Mouse (Mus musculus): ENCODE measurements at regions not wholly inside any gene's neighbourhood (a gene's known extent, or its start where the extent isn't known, plus 50 kb on each side); places are given as distances from the start of the nearest gene placed in this dataset.
A peak's percentile ranks its signal among the peaks of the same experiment; 100 is the strongest.

GRCm38 (mm10) chr2:105544099-105544498 lies 124.6 kb upstream of the Pax6 start:
- H3K9me3 ChIP-seq, result no peaks in the 10 kb centered on the region
- no peak overlapping the region for H3K9ac ChIP-seq
- H3K4me2 ChIP-seq, result no peak overlapping the region
- no peaks in the 10 kb centered on the region for H3K4me1 ChIP-seq (replicated peaks)
- H3K27ac ChIP-seq (replicated peaks), result no peak overlapping the region
- WGBS, result 72% methylated on average over 13 of the region's 13 CpGs
- no peaks in the 10 kb centered on the region for H3K27me3 ChIP-seq
- no peak overlapping the region for H3K4me3 ChIP-seq
- ATAC-seq (ENCODE audit: low FRiP score, low read depth), result no peak
- no peaks in the 10 kb centered on the region for H3K36me3 ChIP-seq

GRCm38 (mm10) chr2:105552092-105552491 lies 116.6 kb upstream of the Pax6 start:
- no peak overlapping the region for H3K9ac ChIP-seq
- no peak overlapping the region for H3K4me3 ChIP-seq
- no peaks in the 10 kb centered on the region for H3K4me1 ChIP-seq (replicated peaks)
- ATAC-seq (ENCODE audit: low FRiP score, low read depth), result peak; percentile 38; the same call in 1 of the 2 replicates
- no peak overlapping the region for H3K4me2 ChIP-seq
- 61% methylated on average over 2 of the region's 2 CpGs for WGBS
- no peaks in the 10 kb centered on the region for H3K36me3 ChIP-seq
- H3K27ac ChIP-seq (replicated peaks), result no peak overlapping the region
- H3K9me3 ChIP-seq, result no peaks in the 10 kb centered on the region
- no peaks in the 10 kb centered on the region for H3K27me3 ChIP-seq

GRCm38 (mm10) chr2:105586782-105587181 lies 81.9 kb upstream of the Pax6 start:
- 0 out of 2 replicates have a peak, but pooled peaks have one; percentile 42 for ATAC-seq (ENCODE audit: low FRiP score, low read depth)
- H3K4me3 ChIP-seq, result no peak overlapping the region
- no peak overlapping the region for H3K4me2 ChIP-seq
- H3K36me3 ChIP-seq, result no peaks in the 10 kb centered on the region
- WGBS, result 18% methylated on average over 2 of the region's 2 CpGs
- H3K4me1 ChIP-seq (replicated peaks), result 0 out of 2 replicates have a peak, but pooled peaks cover 4% of the 10 kb centered on the region
- no peaks in the 10 kb centered on the region for H3K27me3 ChIP-seq
- H3K9ac ChIP-seq, result no peak overlapping the region
- no peaks in the 10 kb centered on the region for H3K9me3 ChIP-seq
- no peak overlapping the region for H3K27ac ChIP-seq (replicated peaks)

- Histone ChIP-seq H3K4me3 (no peak overlapping the region), H3K36me3 (no peaks in the 10 kb centered on the region), H3K27ac (replicated peaks) (no peak overlapping the region), H3K9me3 (no peaks in the 10 kb centered on the region), H3K4me2 (no peak overlapping the region), H3K9ac (no peak overlapping the region), H3K27me3 (no peaks in the 10 kb centered on the region), H3K4me1 (replicated peaks) (no peaks in the 10 kb centered on the region)
- 85% methylated on average over 2 of the region's 2 CpGs for WGBS
- no peak for ATAC-seq (ENCODE audit: low FRiP score, low read depth)
Measured at GRCm38 (mm10) chr2:105594131-105594530, 74.6 kb upstream of the Pax6 start.

- Histone ChIP-seq H3K4me2 (peak overlapping the region; percentile 13; the same call in 1 of the 2 replicates), H3K9ac (no peak overlapping the region), H3K4me3 (no peak overlapping the region), H3K36me3 (no peaks in the 10 kb centered on the region), H3K9me3 (no peaks in the 10 kb centered on the region), H3K4me1 (replicated peaks) (peaks cover 6% of the 10 kb centered on the region; the same call in 1 of the 2 replicates), H3K27me3 (peaks cover 14% of the 10 kb centered on the region), H3K27ac (replicated peaks) (0 out of 2 replicates have a peak overlapping the region, but pooled peaks have one; percentile 28)
- ATAC-seq (ENCODE audit: low FRiP score, low read depth), result peak; percentile 73
- WGBS, result 42% methylated on average over 11 of the region's 11 CpGs
Measured at GRCm38 (mm10) chr2:105604553-105605116, 64.1 kb upstream of the Pax6 start.

GRCm38 (mm10) chr2:105607969-105608538 lies 60.6 kb upstream of the Pax6 start:
- peaks cover 17% of the 10 kb centered on the region for H3K4me1 ChIP-seq (replicated peaks)
- WGBS, result 46% methylated on average over 8 of the region's 8 CpGs
- no peak overlapping the region for H3K4me3 ChIP-seq
- no peak overlapping the region for H3K27ac ChIP-seq (replicated peaks)
- H3K4me2 ChIP-seq, result no peak overlapping the region
- ATAC-seq (ENCODE audit: low FRiP score, low read depth), result peak; percentile 67
- H3K9ac ChIP-seq, result no peak overlapping the region
- H3K9me3 ChIP-seq, result no peaks in the 10 kb centered on the region
- H3K27me3 ChIP-seq, result peaks cover 24% of the 10 kb centered on the region
- no peaks in the 10 kb centered on the region for H3K36me3 ChIP-seq

- H3K4me1 ChIP-seq (replicated peaks), result peaks cover 17% of the 10 kb centered on the region
- H3K4me3 ChIP-seq, result no peak overlapping the region
- ATAC-seq (ENCODE audit: low FRiP score, low read depth), result no peak
- H3K27me3 ChIP-seq, result peaks cover 30% of the 10 kb centered on the region
- H3K27ac ChIP-seq (replicated peaks), result no peak overlapping the region
- no peak overlapping the region for H3K9ac ChIP-seq
- no peak overlapping the region for H3K4me2 ChIP-seq
- no peaks in the 10 kb centered on the region for H3K9me3 ChIP-seq
- WGBS, result 73% methylated on average over 7 of the region's 7 CpGs
- no peaks in the 10 kb centered on the region for H3K36me3 ChIP-seq
Measured at GRCm38 (mm10) chr2:105608756-105609155, 59.9 kb upstream of the Pax6 start.

GRCm38 (mm10) chr2:105611014-105611413 lies 57.7 kb upstream of the Pax6 start:
- Histone ChIP-seq H3K9me3 (no peaks in the 10 kb centered on the region), H3K9ac (no peak overlapping the region), H3K4me2 (no peak overlapping the region), H3K4me1 (replicated peaks) (peaks cover 14% of the 10 kb centered on the region), H3K4me3 (no peak overlapping the region), H3K27ac (replicated peaks) (no peak overlapping the region), H3K36me3 (no peaks in the 10 kb centered on the region), H3K27me3 (peaks cover 29% of the 10 kb centered on the region)
- ATAC-seq (ENCODE audit: low FRiP score, low read depth), result no peak
- 33% methylated on average over 5 of the region's 5 CpGs for WGBS

GRCm38 (mm10) chr2:105611651-105612050 lies 57.0 kb upstream of the Pax6 start:
- Histone ChIP-seq H3K9me3 (no peaks in the 10 kb centered on the region), H3K4me1 (replicated peaks) (peaks cover 20% of the 10 kb centered on the region), H3K27me3 (peaks cover 22% of the 10 kb centered on the region; the same call in 1 of the 2 replicates), H3K36me3 (no peaks in the 10 kb centered on the region), H3K27ac (replicated peaks) (no peak overlapping the region), H3K9ac (no peak overlapping the region), H3K4me2 (no peak overlapping the region), H3K4me3 (no peak overlapping the region)
- ATAC-seq (ENCODE audit: low FRiP score, low read depth), result no peak
- 6% methylated on average over 4 of the region's 4 CpGs for WGBS

GRCm38 (mm10) chr2:105612051-105612664 lies 56.5 kb upstream of the Pax6 start:
- no peaks in the 10 kb centered on the region for H3K36me3 ChIP-seq
- H3K4me1 ChIP-seq (replicated peaks), result peaks cover 21% of the 10 kb centered on the region
- H3K9me3 ChIP-seq, result no peaks in the 10 kb centered on the region
- peak overlapping the region; percentile 37 for H3K4me2 ChIP-seq
- H3K27ac ChIP-seq (replicated peaks), result no peak overlapping the region
- WGBS, result 5% methylated on average over 21 of the region's 21 CpGs
- ATAC-seq (ENCODE audit: low FRiP score, low read depth), result peak; percentile 81
- H3K4me3 ChIP-seq, result no peak overlapping the region
- no peak overlapping the region for H3K9ac ChIP-seq
- H3K27me3 ChIP-seq, result peaks cover 21% of the 10 kb centered on the region; the same call in 1 of the 2 replicates

- WGBS, result 20% methylated on average over 7 of the region's 7 CpGs
- H3K27ac ChIP-seq (replicated peaks), result no peak overlapping the region
Measured at GRCm38 (mm10) chr2:105612706-105613105, 56.0 kb upstream of the Pax6 start.

GRCm38 (mm10) chr2:105613243-105613642 lies 55.5 kb upstream of the Pax6 start:
- WGBS, result 50% methylated on average over 6 of the region's 6 CpGs
- Histone ChIP-seq H3K27me3 (peaks cover 24% of the 10 kb centered on the region; the same call in 1 of the 2 replicates), H3K9ac (no peak overlapping the region)

More at GRCm38 (mm10) chr2:105612706-105613105, 56.0 kb upstream of the Pax6 start:
- ATAC-seq (ENCODE audit: low FRiP score, low read depth), result no peak
- Histone ChIP-seq H3K4me1 (replicated peaks) (peaks cover 21% of the 10 kb centered on the region), H3K4me3 (no peak overlapping the region), H3K9me3 (no peaks in the 10 kb centered on the region), H3K36me3 (no peaks in the 10 kb centered on the region), H3K27me3 (peaks cover 22% of the 10 kb centered on the region; the same call in 1 of the 2 replicates), H3K4me2 (peak overlapping the region; percentile 37), H3K9ac (no peak overlapping the region)

More at GRCm38 (mm10) chr2:105613243-105613642, 55.5 kb upstream of the Pax6 start:
- Histone ChIP-seq H3K9me3 (no peaks in the 10 kb centered on the region), H3K4me1 (replicated peaks) (peaks cover 21% of the 10 kb centered on the region), H3K27ac (replicated peaks) (no peak overlapping the region), H3K4me3 (no peak overlapping the region), H3K4me2 (no peak overlapping the region), H3K36me3 (no peaks in the 10 kb centered on the region)
- no peak for ATAC-seq (ENCODE audit: low FRiP score, low read depth)
